Mouse (Mus musculus) cerebellum, adult 9-11 months (tissue): ENCODE measurements at regions not wholly inside any gene's neighbourhood (a gene's known extent, or its start where the extent isn't known, plus 50 kb on each side); places are given as distances from the start of the nearest gene placed in this dataset.

Experiments used
- DNase-seq: peaks from one replicate; pipeline ENCODE4 v3.0.0; 2022

GRCm38 (mm10) chr3:51092079-51093028 is 131.9 kb upstream of the Noct start:
- DNase-seq, result no peak

- peak; percentile 52 for DNase-seq
Measured at GRCm38 (mm10) chr3:51095847-51096447, 128.3 kb upstream of the Noct start.

- DNase-seq, result no peak
Measured at GRCm38 (mm10) chr3:51096545-51096944, 127.7 kb upstream of the Noct start.

GRCm38 (mm10) chr3:51097362-51097761 is 126.9 kb upstream of the Noct start:
- no peak for DNase-seq

DNA sequence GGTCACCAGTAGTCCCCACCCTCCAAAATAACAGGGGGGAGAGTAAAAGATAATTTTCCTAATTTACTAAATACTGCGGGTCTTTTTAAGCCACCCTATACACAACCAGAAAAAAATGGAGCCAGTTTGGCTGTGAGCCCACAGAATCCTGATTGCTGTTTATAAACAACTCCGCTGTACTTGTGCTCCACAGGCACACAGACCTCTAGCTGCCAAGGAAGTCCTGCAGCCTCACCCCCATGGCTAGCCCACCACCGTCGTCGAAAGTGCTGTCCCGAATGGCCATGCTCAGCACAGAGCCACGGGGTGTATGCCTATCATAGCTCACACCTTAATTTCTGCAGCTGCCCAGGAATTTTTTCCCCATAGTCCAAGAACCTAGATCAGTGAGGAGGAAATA is 124.3 kb upstream of the Noct start:
- DNase-seq, result no peak

DNA sequence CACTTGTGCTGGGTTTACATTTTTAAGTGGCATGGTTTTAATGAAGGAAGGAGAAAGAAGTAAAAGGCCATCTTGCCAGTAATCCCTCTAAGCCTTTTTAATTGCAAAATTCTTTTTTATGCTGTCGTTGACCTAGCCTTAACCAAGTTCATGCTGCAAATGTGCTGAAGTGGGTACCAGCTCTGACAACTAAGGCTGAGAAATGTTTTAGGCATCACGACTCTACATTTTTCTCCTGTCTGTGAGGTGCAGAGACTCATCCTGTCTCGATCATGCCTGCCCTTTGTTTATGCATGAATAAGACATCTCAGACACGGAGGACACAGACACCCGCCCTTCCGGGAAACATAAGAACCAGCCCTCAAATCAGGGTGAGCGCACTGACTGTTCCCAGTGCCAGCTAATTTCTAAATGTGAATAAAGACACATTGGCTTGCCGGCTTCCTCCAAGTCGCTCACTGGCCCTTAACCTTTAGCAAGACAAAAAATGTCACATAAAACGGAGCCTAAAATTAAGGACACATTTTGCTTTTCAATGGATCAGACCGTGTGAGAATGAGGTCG is 115.5 kb upstream of the Noct start:
- no peak for DNase-seq

GRCm38 (mm10) chr3:51111241-51111640 is 113.0 kb upstream of the Noct start:
- DNase-seq, result no peak

- DNase-seq, result no peak
Measured at GRCm38 (mm10) chr3:51112351-51112750, 111.9 kb upstream of the Noct start.

- DNase-seq, result no peak
Measured at GRCm38 (mm10) chr3:51115921-51116320, 108.3 kb upstream of the Noct start.

- DNase-seq, result no peak
Measured at GRCm38 (mm10) chr3:51118706-51119105, 105.5 kb upstream of the Noct start.

- peak; percentile 30 for DNase-seq
Measured at GRCm38 (mm10) chr3:51120522-51120921, 103.7 kb upstream of the Noct start.

GRCm38 (mm10) chr3:51121703-51122540 is 102.3 kb upstream of the Noct start:
- peak; percentile 41 for DNase-seq

DNA sequence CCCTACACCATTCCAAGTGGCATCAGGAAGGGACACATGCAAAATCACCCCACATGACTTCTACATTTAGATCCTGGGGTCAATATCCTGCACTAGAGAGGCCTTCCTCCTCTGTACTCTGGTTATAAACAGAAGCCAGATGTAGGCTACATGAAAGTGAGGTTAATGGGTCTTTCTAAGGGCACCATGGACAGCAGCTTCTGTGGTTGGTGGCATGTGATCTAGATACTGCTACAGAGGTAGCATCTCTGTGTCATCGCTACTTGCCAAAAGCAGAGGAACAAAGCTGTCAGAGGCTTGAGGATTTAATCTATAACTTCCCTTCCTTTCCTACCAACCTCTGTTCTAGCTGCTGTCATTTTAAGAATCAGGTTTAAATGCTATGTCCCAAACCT is 101.7 kb upstream of the Noct start:
- no peak for DNase-seq

DNA sequence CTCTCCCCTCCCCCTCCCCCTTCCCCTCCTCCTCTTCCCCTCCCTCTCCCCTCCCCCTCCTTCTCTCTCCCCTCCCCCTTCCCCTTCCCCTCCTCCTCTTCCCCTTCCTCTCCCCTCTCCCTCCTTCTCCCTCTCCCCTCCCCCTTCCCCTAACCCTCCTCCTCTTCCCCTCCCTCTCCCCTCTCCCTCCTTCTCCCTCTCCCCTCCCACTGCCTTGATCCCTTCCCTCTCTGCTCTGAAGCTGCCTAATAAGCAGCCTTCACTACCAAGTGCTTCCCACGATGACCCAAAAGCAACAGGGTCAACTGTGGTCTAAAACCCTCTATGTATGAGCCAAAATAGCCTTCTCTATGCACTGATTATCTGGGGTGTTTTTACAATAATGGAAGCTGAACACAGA is 96.4 kb upstream of the Noct start:
- no peak for DNase-seq

GRCm38 (mm10) chr3:51128491-51129155 is 95.6 kb upstream of the Noct start:
- DNase-seq, result no peak

- DNase-seq, result no peak
Measured at GRCm38 (mm10) chr3:51130709-51131108, 93.5 kb upstream of the Noct start.

- DNase-seq, result no peak
Measured at GRCm38 (mm10) chr3:51131341-51131740, 92.9 kb upstream of the Noct start.

DNA sequence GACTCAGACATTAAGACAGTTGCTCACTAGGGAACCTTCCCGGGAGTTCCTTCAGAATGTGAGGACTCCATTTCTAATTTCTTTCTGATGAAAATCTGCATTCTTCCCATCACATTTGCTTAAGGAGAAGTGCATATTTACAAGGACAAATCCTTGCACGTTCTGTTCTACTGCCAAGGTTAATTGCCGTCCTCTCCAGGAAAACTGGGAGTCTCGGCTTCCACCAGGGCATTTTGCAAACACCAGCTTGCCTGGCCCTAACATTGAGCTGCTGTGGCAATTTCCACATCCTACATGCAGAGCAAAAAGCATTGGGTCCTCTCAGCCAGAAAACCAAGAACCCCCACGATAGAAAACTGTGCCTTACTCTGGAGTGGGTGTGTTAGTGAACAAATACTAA is 91.5 kb upstream of the Noct start:
- DNase-seq, result no peak

GRCm38 (mm10) chr3:51135581-51135980 is 88.7 kb upstream of the Noct start:
- no peak for DNase-seq

DNA sequence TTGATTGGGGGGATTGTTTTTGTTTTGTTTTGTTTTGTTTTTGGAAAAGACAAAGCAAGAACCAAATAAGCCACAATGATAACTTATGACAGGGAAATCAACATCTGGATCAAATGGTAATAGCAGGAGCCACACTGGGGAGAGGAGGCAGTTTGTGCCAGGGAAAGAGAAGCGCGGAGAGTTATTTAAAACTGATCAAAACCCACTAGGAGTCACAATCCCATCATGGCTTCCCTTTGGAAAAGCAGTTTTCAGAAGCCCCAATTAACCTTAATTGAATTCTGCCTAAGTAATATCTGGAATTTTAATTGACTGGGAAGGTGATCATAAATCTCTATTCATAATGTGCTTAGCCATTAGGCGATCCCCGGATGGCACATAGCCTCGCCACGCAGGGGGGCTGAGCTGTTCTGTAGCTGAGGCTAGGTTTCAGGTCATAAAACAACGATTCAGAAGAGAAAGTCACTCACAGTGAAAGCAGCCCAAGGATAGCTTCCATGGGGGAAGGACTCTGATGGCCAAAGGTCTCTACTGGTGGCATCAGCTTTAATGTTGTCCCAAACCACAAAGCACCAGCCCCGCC is 86.4 kb upstream of the Noct start:
- DNase-seq, result no peak

- no peak for DNase-seq
Measured at GRCm38 (mm10) chr3:51145985-51146384, 78.3 kb upstream of the Noct start.

DNA sequence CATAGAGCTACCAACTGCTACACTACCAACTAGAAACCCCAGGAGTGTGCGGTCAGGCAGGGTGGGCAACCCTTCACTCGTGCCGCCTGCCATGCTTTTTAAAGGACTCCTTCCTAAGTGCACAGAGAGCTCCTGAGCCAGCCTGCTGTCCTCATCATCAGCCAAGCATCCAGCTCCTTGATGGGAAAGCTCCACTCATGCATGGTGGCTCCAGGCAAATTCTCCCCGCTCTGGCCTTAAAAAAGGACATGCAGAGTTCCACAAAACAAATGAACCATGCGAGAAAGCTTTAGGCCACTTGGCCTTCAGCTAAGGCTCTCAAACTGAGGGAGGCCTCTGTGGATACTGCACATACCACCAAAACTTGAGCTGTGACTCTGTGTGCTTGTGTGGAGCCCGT is 74.2 kb upstream of the Noct start:
- no peak for DNase-seq
